Mouse (Mus musculus): Measurements from ENCODE around the gene Imp4. TPM values are rescaled to one million over a fixed set of nuclear protein-coding genes. Genes with fewer than 3 reads are reported as not detected.

The Imp4 gene
- total RNA-seq, 1 experiment from 2014 or later: 61.0 TPM

- DNase-seq: no peak
These were observed 20.4 kb downstream of the Imp4 start for GRCm38 (mm10) chr1:34460061-34460441.

GRCm38 (mm10) chr1:34462766-34463165 is 23.1 kb downstream of the Imp4 start:
- DNase-seq: peak; percentile 88

- DNase-seq: no peak
These were observed 24.7 kb downstream of the Imp4 start for GRCm38 (mm10) chr1:34464310-34464817.

- no peak for DNase-seq
These were observed 25.8 kb downstream of the Imp4 start for GRCm38 (mm10) chr1:34465445-34465844.

- no peak for DNase-seq
These were observed 28.4 kb downstream of the Imp4 start for GRCm38 (mm10) chr1:34468051-34468450.

GRCm38 (mm10) chr1:34468500-34468899 is 28.8 kb downstream of the Imp4 start:
- no peak for DNase-seq

- no peak for DNase-seq
These were observed 30.1 kb downstream of the Imp4 start for GRCm38 (mm10) chr1:34469801-34470200.

- DNase-seq: peak; percentile 63
These were observed 33.0 kb downstream of the Imp4 start for GRCm38 (mm10) chr1:34472427-34473300.

- DNase-seq: no peak
These were observed 39.4 kb downstream of the Imp4 start for GRCm38 (mm10) chr1:34478891-34479655.

GRCm38 (mm10) chr1:34480801-34481200 is 41.1 kb downstream of the Imp4 start:
- DNase-seq: no peak

GRCm38 (mm10) chr1:34481920-34482669 is 42.4 kb downstream of the Imp4 start:
- no peak for DNase-seq

GRCm38 (mm10) chr1:34484470-34484869 is 44.8 kb downstream of the Imp4 start:
- no peak for DNase-seq

- peak; percentile 48 for DNase-seq
These were observed 46.0 kb downstream of the Imp4 start for GRCm38 (mm10) chr1:34485461-34486188.

- no peak for DNase-seq
These were observed 47.7 kb downstream of the Imp4 start for GRCm38 (mm10) chr1:34487383-34487782.

- no peak for DNase-seq
These were observed 50.3 kb downstream of the Imp4 start for GRCm38 (mm10) chr1:34489852-34490541.

GRCm38 (mm10) chr1:34491480-34491879 is 51.8 kb downstream of the Imp4 start:
- DNase-seq: no peak

Small RNAs within 50 kb of the gene (microRNA-seq; reads per million reads assigned to microRNA genes)
- 0 to 1.1 reads per million in 2 experiments for gene Mir5103

Other genes starting within 250 kb of the Imp4 start
- gene Ccdc115, start 179 bp upstream of the Imp4 start, total RNA-seq (2021): 16.4 and 20.9 TPM in 2 replicates
- 3.6 and 15.3 TPM in 2 replicates for gene Ptpn18, start 19.9 kb downstream of the Imp4 start, total RNA-seq (2021)
- gene Prss39, start 58.6 kb downstream of the Imp4 start, total RNA-seq (2021): not detected in 2 replicates
- not detected in 2 replicates for gene Cfc1, start 95.8 kb downstream of the Imp4 start, total RNA-seq (2021)
- gene Prss40, start 121.1 kb downstream of the Imp4 start, total RNA-seq (2021): not detected in 2 replicates
- gene Amer3, start 139.8 kb downstream of the Imp4 start, total RNA-seq (2021): 0.70 and 0.71 TPM in 2 replicates